ENCODE assay signal across 7 mouse cellular contexts in the genomic region with DNA sequence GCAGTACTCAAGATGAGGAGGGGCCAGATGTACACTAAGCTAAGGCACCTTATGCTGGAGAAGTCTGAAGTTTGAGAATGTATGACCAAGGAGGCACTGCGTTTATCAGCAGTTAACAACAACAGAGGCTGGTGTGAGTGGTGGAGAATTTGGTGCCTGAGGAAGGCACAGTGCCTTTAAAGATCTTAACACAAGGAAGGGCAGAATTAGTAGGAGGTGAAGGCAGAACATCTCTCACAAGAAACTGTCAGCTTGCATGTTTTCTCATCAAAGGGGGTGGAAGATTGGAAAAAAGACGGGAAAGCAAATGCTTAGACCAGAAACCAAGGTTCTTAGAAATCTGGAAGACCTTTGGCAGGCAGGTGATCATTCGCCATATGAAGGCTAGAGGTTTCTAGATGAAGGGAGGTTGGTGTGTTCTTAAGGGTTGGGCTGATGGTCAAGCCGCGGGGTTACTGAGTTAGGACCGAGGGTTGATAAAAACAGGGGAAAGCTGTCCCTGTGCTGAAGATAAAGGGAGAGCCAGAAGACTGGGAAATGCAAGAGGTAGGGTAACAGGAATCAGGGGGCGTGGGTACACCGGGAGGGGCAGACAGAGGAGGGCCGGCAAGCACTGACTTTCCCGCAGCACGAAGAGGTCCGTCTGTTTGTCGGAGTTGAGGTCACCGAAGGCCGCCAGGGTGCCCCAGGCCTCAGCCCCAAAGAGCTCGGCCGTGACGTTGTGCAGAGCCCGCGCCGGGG. TPM values are rescaled to one million over a fixed set of nuclear protein-coding genes. Genes with fewer than 3 reads are reported as not detected.
DNase-seq lines count a peak whose midpoint lies in the region; ATAC-seq and TF ChIP-seq lines count a peak whose summit lies in the region.

No protein-coding gene starts in this region.

- H3K4me2 ChIP-seq in lung, embryonic 16.5 days (ENCODE audit: low read depth, low read length), result peak overlapping the region; percentile 90
- peak overlapping the region; percentile 68 for H3K4me2 ChIP-seq in hindbrain, embryonic 11.5 days (replicated peaks; ENCODE audit: low read depth, low read length)
- peak overlapping the region; percentile 89 for H3K4me2 ChIP-seq in midbrain, embryonic 13.5 days (replicated peaks)

- H3K9me3 ChIP-seq in lung, embryonic 16.5 days (ENCODE audit: control insufficient read depth, low read length), result no peaks in the 10 kb centered on the region
- H3K9me3 ChIP-seq in hindbrain, embryonic 11.5 days (ENCODE audit: control insufficient read depth, low read length), result no peaks in the 10 kb centered on the region
- no peaks in the 10 kb centered on the region for H3K9me3 ChIP-seq in midbrain, embryonic 13.5 days

- H3K4me3 ChIP-seq in lung, embryonic 16.5 days (ENCODE audit: low read length), result peak overlapping the region; percentile 90
- H3K4me3 ChIP-seq in cortical plate, adult 2 months (ENCODE audit: insufficient read depth, low read length), result peak overlapping the region; percentile 72
- peak overlapping the region; percentile 88 for H3K4me3 ChIP-seq in hindbrain, embryonic 11.5 days (ENCODE audit: low read depth, low read length)
- H3K4me3 ChIP-seq in midbrain, embryonic 13.5 days (replicated peaks), result peak overlapping the region; percentile 93

- under 1% methylated on average over 21 of the region's 21 CpGs for WGBS in lung, embryonic 16.5 days
- 1% methylated on average over 21 of the region's 21 CpGs for WGBS in hindbrain, embryonic 11.5 days
- WGBS in midbrain, embryonic 13.5 days, result 1% methylated on average over 18 of the region's 21 CpGs

- no peak for ATAC-seq in lung, embryonic 16.5 days (ENCODE audit: low read depth)
- ATAC-seq in hindbrain, embryonic 11.5 days (ENCODE audit: low FRiP score), result no peak
- ATAC-seq in midbrain, embryonic 13.5 days, result no peak

- H3K9ac ChIP-seq in lung, embryonic 16.5 days (ENCODE audit: low read length), result peak overlapping the region; percentile 95
- H3K9ac ChIP-seq in hindbrain, embryonic 11.5 days (ENCODE audit: low read depth, low read length), result peak overlapping the region; percentile 98
- H3K9ac ChIP-seq in midbrain, embryonic 13.5 days (replicated peaks), result peak overlapping the region; percentile 94

- TF ChIP-seq CTCF in cortical plate, adult 2 months (IDR thresholded peaks at IDR 0.05; ENCODE audit: extremely low read depth, insufficient read depth, low read length), result no peak

- peaks cover 9% of the 10 kb centered on the region for H3K4me1 ChIP-seq in lung, embryonic 16.5 days (replicated peaks; ENCODE audit: control insufficient read depth, insufficient read depth, low read length)
- peaks cover 4% of the 10 kb centered on the region; the same call in 1 of the 2 replicates for H3K4me1 ChIP-seq in cortical plate, adult 2 months (ENCODE audit: control insufficient read depth, insufficient read depth, low read length)
- no peaks in the 10 kb centered on the region for H3K4me1 ChIP-seq in hindbrain, embryonic 11.5 days (replicated peaks; ENCODE audit: control insufficient read depth, insufficient read depth, low read length)
- H3K4me1 ChIP-seq in midbrain, embryonic 13.5 days (replicated peaks), result peaks cover 18% of the 10 kb centered on the region

- TF ChIP-seq POLR2A in cortical plate, adult 2 months (IDR thresholded peaks at IDR 0.05; ENCODE audit: extremely low read depth, insufficient read depth, low read length), result no peak

- DNase-seq in lung, postnatal 36 days, result no peak
- no peak for DNase-seq in hindbrain, embryonic 11.5 days (ENCODE audit: low spot score)
- DNase-seq in gastrocnemius, postnatal 10 days, result no peak
- DNase-seq in testis, postnatal 14 days (ENCODE audit: low spot score), result no peak

- peaks cover 4% of the 10 kb centered on the region; the same call in 1 of the 2 replicates for H3K36me3 ChIP-seq in lung, embryonic 16.5 days (ENCODE audit: control insufficient read depth, insufficient read depth, low read length)
- no peaks in the 10 kb centered on the region for H3K36me3 ChIP-seq in hindbrain, embryonic 11.5 days (ENCODE audit: control insufficient read depth, insufficient read depth, low read length)
- peaks cover 16% of the 10 kb centered on the region for H3K36me3 ChIP-seq in midbrain, embryonic 13.5 days

- H3K27ac ChIP-seq in lung, embryonic 16.5 days (ENCODE audit: low read length), result peak overlapping the region; percentile 97
- H3K27ac ChIP-seq in cortical plate, adult 2 months (ENCODE audit: insufficient read depth, low read length), result peak overlapping the region; percentile 98
- H3K27ac ChIP-seq in hindbrain, embryonic 11.5 days (ENCODE audit: low read depth, low read length), result peak overlapping the region; percentile 96
- peak overlapping the region; percentile 98 for H3K27ac ChIP-seq in midbrain, embryonic 13.5 days

- no peaks in the 10 kb centered on the region for H3K27me3 ChIP-seq in lung, embryonic 16.5 days (ENCODE audit: control insufficient read depth, insufficient read depth, low read depth, low read length)
- H3K27me3 ChIP-seq in hindbrain, embryonic 11.5 days (ENCODE audit: control insufficient read depth, insufficient read depth, low read length), result no peaks in the 10 kb centered on the region
- no peaks in the 10 kb centered on the region for H3K27me3 ChIP-seq in midbrain, embryonic 13.5 days

RNA-seq across cellular contexts. Expression of gene Itfg1, which starts 0.6 kb away (rescaled TPM):
- 73.0 and 75.0 TPM in 2 replicates for polyA plus RNA-seq in lung, embryonic 16.5 days (2015; fragmentation: Nextera tagmentation; extraction: Ambion mirVana)
- 67.4 and 72.5 TPM in 2 replicates for polyA plus RNA-seq in cortical plate, adult 2 months (2012; rRNA removed)
- polyA plus RNA-seq in hindbrain, embryonic 11.5 days (2014; fragmentation: Nextera tagmentation; extraction: Ambion mirVana), result 110 and 111 TPM in 2 replicates
- polyA plus RNA-seq in midbrain, embryonic 13.5 days (2015; fragmentation: Nextera tagmentation; extraction: Ambion mirVana), result 155 and 157 TPM in 2 replicates
- 10 to 100 TPM; 35.4 to 38.3 TPM for total RNA-seq in gastrocnemius, postnatal 10 days (2021)

RNA-seq across cellular contexts. Expression of gene Phkb, which starts 0.7 kb away (rescaled TPM):
- polyA plus RNA-seq in lung, embryonic 16.5 days (2015; fragmentation: Nextera tagmentation; extraction: Ambion mirVana), result 41.9 and 47.8 TPM in 2 replicates
- 26.9 and 27.1 TPM in 2 replicates for polyA plus RNA-seq in cortical plate, adult 2 months (2012; rRNA removed)
- 51.5 and 54.3 TPM in 2 replicates for polyA plus RNA-seq in hindbrain, embryonic 11.5 days (2014; fragmentation: Nextera tagmentation; extraction: Ambion mirVana)
- polyA plus RNA-seq in midbrain, embryonic 13.5 days (2015; fragmentation: Nextera tagmentation; extraction: Ambion mirVana), result 41.8 and 44.7 TPM in 2 replicates
- 100 to 1,000 TPM; 107 to 119 TPM for total RNA-seq in gastrocnemius, postnatal 10 days (2021)
